Mouse (Mus musculus) myocyte (in vitro differentiated cells): Measurements from ENCODE around the gene Amer3. TPM values are rescaled to one million over a fixed set of nuclear protein-coding genes. Genes with fewer than 3 reads are reported as not detected.

Source experiments
- polyA plus RNA-seq: library from polyadenylated mRNA; unstranded; fragments of >200 nt; fragmentation: generic; extraction: Trizol; gene quantifications from one replicate; pipeline ENCODE4 v1.2.1, GENCODE M21; 2012; ENCODE audit warnings: missing spikeins

Amer3 gene
- polyA plus RNA-seq, 1 experiment, result not detected

Other genes with a start within 250 kb of the Amer3 start
- gene Ccdc115, start 140.0 kb upstream of the Amer3 start, polyA plus RNA-seq, result 17.1 TPM
- 40.7 TPM for gene Imp4, start 139.8 kb upstream of the Amer3 start, polyA plus RNA-seq
- gene Ptpn18, start 119.9 kb upstream of the Amer3 start, polyA plus RNA-seq, result 0.05 TPM
- not detected for gene Prss39, start 81.2 kb upstream of the Amer3 start, polyA plus RNA-seq
- not detected for gene Cfc1, start 44.0 kb upstream of the Amer3 start, polyA plus RNA-seq
- gene Prss40, start 18.7 kb upstream of the Amer3 start, polyA plus RNA-seq, result not detected